Mouse (Mus musculus) layer of hippocampus, postnatal 14 days (tissue): ENCODE measurements around the gene Ldb1. TPM values are rescaled to one million over a fixed set of nuclear protein-coding genes. Genes with fewer than 3 reads are reported as not detected.

ENCODE experiments used
- DNase-seq, 2 experiments: peaks; one replicate each; pipeline ENCODE4 v3.0.0; 2021 to 2022; ENCODE audit warnings: low spot score in 2 of 2, mixed read lengths in 1 of 2
- total RNA-seq, 2 experiments: library from RNA; stranded (reverse); gene quantifications; 2 replicates each; pipeline ENCODE4 v1.2.3; 2021

The Ldb1 gene
- total RNA-seq, 2 experiments from 2014 or later: 95.3 to 103 TPM

DNA sequence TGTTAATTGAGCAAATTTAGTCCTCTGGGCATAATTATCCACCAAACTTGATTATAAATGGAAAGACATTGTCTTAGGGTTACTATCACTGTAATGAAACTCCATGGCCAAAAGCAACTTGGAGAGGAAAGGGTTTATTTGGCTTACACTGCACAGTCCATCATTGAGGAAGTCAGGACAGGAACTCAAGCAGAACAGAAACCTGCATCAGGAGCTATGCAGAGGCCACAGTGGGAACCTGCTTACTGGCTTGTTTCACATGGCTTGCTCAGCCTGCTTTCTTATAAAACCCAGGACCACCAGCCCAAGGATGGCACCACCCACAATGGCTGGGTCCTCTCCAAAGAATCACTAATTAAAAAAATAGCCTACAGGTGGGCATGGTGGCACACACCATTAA is 60.6 kb downstream of the Ldb1 start:
- DNase-seq: no peak

Other genes starting within 250 kb of the Ldb1 start
- gene Kcnip2, start 229.2 kb downstream of the Ldb1 start, total RNA-seq: 100 to 1,000 TPM; 193 to 195 TPM
- gene Armh3, start 46.7 kb downstream of the Ldb1 start, total RNA-seq: 10 to 100 TPM; 21.0 to 21.3 TPM
- gene Hps6, start 41.7 kb downstream of the Ldb1 start, total RNA-seq: 1 to 10 TPM; 4.9 to 5.9 TPM
- gene Pprc1, start 328 bp downstream of the Ldb1 start, total RNA-seq: 10 to 100 TPM; 23.4 to 29.0 TPM
- 10 to 100 TPM; 39.9 to 40.7 TPM for gene Nolc1, start 30.6 kb upstream of the Ldb1 start, total RNA-seq
- gene Elovl3, start 86.7 kb upstream of the Ldb1 start, total RNA-seq: not detected
- gene Pitx3, start 103.1 kb upstream of the Ldb1 start, total RNA-seq: not detected
- 100 to 1,000 TPM in 1 of 2 experiments, 10 to 100 TPM in 1; 83.7 to 101 TPM for gene Gbf1, start 107.3 kb upstream of the Ldb1 start, total RNA-seq